Mouse (Mus musculus): ENCODE measurements around the gene Txnl4b.

Txnl4b gene

GRCm38 (mm10) chr8:109595854-109596253, 30.2 kb downstream of the Txnl4b start:
- no peak for DNase-seq (ENCODE audit: extremely low read depth, low read depth)

- no peak for DNase-seq (ENCODE audit: extremely low read depth, low read depth)
Observed at GRCm38 (mm10) chr8:109606725-109607124, 41.0 kb downstream of the Txnl4b start.

- peak; percentile 52 for DNase-seq (ENCODE audit: extremely low read depth, low read depth)
Observed at GRCm38 (mm10) chr8:109607650-109608049, 42.0 kb downstream of the Txnl4b start.

GRCm38 (mm10) chr8:109608271-109609152, 42.8 kb downstream of the Txnl4b start, which contains the start of gene Dhodh:
Gene Dhodh, minus strand, starts transcription at chr8:109608673.
- DNase-seq (ENCODE audit: extremely low read depth, low read depth): peak; percentile 92

- peak; percentile 66 for DNase-seq (ENCODE audit: extremely low read depth, low read depth)
Observed at GRCm38 (mm10) chr8:109609153-109609502, 43.4 kb downstream of the Txnl4b start.

- peak; percentile 83 for DNase-seq (ENCODE audit: extremely low read depth, low read depth)
Observed at GRCm38 (mm10) chr8:109614243-109615210, 48.8 kb downstream of the Txnl4b start, which contains the start of gene Pkd1l3. Gene Pkd1l3, plus strand, starts transcription at chr8:109614517.

- no peak for DNase-seq (ENCODE audit: extremely low read depth, low read depth)
Observed at GRCm38 (mm10) chr8:109615569-109615968, 49.9 kb downstream of the Txnl4b start.
